Mouse (Mus musculus): ENCODE measurements at regions not wholly inside any gene's neighbourhood (a gene's known extent, or its start where the extent isn't known, plus 50 kb on each side); places are given as distances from the start of the nearest gene placed in this dataset.

DNA sequence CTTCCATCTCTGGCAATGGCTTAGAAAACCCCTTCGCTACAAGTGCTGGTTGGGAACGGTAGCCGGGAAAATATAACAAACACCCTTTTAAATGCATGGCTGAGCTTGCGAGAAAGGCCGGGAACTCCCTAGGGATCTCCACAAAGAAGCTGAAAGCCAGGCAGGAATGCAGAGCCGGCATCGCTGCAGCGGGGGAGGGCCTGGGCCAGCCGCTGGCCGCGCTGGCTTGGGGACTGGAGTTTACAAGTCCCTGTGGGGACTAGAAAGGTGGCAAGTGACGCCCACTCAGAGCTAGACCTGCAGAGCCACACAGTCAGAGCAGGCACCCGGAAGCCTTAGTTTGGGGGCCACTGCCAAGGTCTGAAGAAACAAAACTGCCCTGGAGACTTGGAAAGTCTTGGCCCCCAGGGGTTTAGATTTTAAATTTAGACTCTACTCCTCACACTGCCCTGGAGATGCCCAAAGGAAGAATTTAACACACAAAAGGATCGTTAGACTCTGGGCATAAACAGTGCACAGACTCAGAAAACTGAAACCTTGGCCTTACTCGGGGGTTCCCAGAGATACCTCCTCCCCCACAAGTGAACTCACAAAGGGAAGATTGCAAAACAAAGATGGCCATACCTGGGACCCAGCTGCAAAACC lies 59.4 kb downstream of the 1700001O22Rik start:
- 3% methylated on average over 15 of the region's 15 CpGs for WGBS
- H3K4me3 ChIP-seq: peak overlapping the region; percentile 20

DNA sequence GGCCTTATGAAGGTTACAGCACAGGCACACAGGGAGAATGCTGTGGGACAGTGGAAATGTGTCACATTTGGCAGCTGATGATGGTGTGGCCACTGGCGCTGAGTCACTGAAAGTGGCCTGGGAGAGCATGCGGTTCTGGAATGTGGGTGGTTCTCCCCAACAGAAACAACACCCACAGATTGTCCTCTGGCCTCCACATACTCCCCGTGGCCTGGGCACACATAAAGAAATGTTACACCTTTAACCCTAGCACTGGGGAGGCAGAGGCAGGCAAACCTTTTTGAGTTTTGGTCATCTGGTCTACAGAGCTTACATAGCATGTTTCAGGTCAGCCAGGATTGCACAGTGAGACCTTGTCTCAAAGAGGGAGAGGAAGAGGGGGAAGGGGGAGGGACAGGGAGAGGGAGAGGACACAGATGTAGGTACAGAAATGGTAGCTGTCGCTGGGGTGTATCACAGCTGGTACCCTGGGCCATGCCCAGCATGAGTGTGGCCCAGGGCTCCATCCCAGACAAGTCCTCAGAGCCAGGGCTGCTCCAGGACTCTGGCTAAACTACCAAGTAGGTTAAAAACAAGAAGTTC lies 60.1 kb downstream of the 1700001O22Rik start:
- Histone ChIP-seq H3K4me3 (peak overlapping the region; percentile 20), H3K9me3 (no peaks in the 10 kb centered on the region), H3K27ac (peak overlapping the region; percentile 96), H3K4me1 (replicated peaks) (peaks cover 28% of the 10 kb centered on the region), H3K27me3 (ENCODE audit: insufficient read depth, poor library complexity, severe bottlenecking) (no peaks in the 10 kb centered on the region), H3K36me3 (0 out of 2 replicates have a peak, but pooled peaks cover 5% of the 10 kb centered on the region)
- WGBS: 20% methylated on average over 4 of the region's 4 CpGs
- DNase-seq (ENCODE audit: low spot score): peak; percentile 35

More for the DNA sequence above, 59.4 kb downstream of the 1700001O22Rik start:
- peaks cover 29% of the 10 kb centered on the region for H3K4me1 ChIP-seq (replicated peaks)
- no peaks in the 10 kb centered on the region for H3K27me3 ChIP-seq (ENCODE audit: insufficient read depth, poor library complexity, severe bottlenecking)
- H3K9me3 ChIP-seq: no peaks in the 10 kb centered on the region
- peak; percentile 85 for DNase-seq (ENCODE audit: low spot score)
- H3K27ac ChIP-seq: peak overlapping the region; percentile 96
- 0 out of 2 replicates have a peak, but pooled peaks cover 5% of the 10 kb centered on the region for H3K36me3 ChIP-seq

DNA sequence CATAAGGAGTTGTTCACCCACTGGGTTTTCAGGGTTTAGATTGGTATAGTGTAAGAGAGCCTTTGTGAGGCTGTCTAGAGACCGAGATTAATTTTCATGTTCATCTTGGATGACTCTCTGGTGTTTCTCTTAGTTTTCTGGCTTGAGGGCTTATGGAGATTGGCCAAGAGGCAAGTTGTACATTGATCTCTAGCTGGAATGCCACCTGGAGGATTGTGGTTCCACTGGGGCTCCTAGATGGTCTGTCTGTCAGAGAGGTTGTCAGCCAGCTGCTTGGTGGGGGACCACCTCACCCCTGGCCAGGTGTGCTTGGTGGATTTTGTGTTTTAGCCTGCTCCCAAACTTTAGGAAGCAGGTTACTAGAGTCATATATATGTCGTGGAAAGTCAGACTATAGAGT lies 62.0 kb downstream of the 1700001O22Rik start:
- H3K9me3 ChIP-seq: no peaks in the 10 kb centered on the region
- 0 out of 2 replicates have a peak overlapping the region, but pooled peaks have one; percentile 96 for H3K27ac ChIP-seq
- 0 out of 2 replicates have a peak, but pooled peaks cover 5% of the 10 kb centered on the region for H3K36me3 ChIP-seq
- WGBS: 92% methylated on average over 2 of the region's 2 CpGs
- peaks cover 40% of the 10 kb centered on the region for H3K4me1 ChIP-seq (replicated peaks)
- no peak overlapping the region for H3K4me3 ChIP-seq
- no peaks in the 10 kb centered on the region for H3K27me3 ChIP-seq (ENCODE audit: insufficient read depth, poor library complexity, severe bottlenecking)
- no peak for DNase-seq (ENCODE audit: low spot score)

DNA sequence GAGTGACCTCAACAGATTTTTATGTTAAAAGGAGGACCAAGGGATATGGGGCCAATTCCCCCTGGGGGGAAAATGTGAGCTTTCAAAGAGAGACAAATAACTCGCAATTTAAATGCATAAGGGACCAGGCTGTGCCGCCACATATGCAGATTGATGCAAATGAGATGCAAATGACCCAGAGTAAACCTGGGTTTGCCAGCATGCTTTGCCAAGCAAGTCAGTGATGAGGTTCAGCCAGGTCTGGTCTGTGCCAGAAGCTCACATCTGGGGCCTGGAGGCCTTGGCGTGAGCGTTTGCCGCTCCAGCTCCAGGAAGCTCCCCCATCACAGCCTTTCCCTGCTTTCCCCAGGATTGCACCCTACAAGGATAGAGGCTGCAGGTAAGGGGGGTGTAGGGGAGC lies 65.7 kb downstream of the 1700001O22Rik start:
- no peaks in the 10 kb centered on the region for H3K9me3 ChIP-seq
- H3K36me3 ChIP-seq: no peaks in the 10 kb centered on the region
- peak overlapping the region; percentile 56; the same call in 1 of the 2 replicates for H3K27ac ChIP-seq
- DNase-seq (ENCODE audit: low spot score): no peak
- WGBS: 65% methylated on average over 5 of the region's 5 CpGs
- no peak overlapping the region for H3K4me3 ChIP-seq
- H3K27me3 ChIP-seq (ENCODE audit: insufficient read depth, poor library complexity, severe bottlenecking): no peaks in the 10 kb centered on the region
- peaks cover 32% of the 10 kb centered on the region for H3K4me1 ChIP-seq (replicated peaks)

DNA sequence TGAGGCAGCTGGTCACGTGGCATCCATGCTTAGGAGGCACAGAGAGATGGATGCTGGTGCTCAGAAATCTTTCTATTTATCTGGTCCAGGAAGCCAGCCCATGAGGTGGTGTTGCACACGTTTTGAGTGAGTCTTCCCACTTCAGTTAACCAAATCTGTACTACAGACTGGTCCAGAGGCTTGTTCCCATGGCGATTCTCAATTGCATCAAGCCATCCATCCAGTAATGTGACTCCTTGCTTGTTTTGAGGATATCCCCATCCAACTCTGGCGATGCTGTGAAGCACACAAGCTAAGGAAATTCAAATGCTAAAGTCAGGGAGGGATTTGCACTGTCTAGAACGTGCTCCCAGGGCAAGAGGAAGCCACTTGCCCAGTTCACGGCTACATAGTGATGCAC lies 66.8 kb downstream of the 1700001O22Rik start:
- no peak for DNase-seq (ENCODE audit: low spot score)
- Histone ChIP-seq H3K27ac (peak overlapping the region; percentile 70), H3K9me3 (peaks cover 4% of the 10 kb centered on the region; the same call in 1 of the 2 replicates), H3K27me3 (ENCODE audit: insufficient read depth, poor library complexity, severe bottlenecking) (no peaks in the 10 kb centered on the region), H3K4me3 (no peak overlapping the region), H3K4me1 (replicated peaks) (peaks cover 27% of the 10 kb centered on the region), H3K36me3 (0 out of 2 replicates have a peak, but pooled peaks cover 3% of the 10 kb centered on the region)
- WGBS: 63% methylated on average over 6 of the region's 6 CpGs

DNA sequence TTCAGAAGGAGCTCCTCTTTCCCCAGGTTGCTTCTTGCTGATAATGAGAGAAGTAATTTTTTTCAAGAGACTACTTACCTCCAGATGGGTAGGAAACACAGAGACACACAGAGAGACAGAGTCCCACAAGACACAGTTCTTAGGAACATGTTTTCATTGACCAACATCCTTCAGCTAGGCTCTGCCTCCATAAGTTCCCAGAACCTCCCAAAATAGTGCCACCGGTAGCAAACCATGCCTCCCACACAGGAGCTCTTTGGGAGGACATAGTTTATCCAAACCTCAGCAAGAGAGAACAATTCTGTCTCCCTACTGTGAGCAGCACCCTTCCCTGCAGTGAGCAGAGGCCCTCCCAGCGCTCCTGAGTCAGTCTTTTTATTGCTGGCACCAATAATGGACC lies 67.2 kb downstream of the 1700001O22Rik start:
- Histone ChIP-seq H3K4me1 (replicated peaks) (peaks cover 27% of the 10 kb centered on the region), H3K9me3 (peaks cover 7% of the 10 kb centered on the region; the same call in 1 of the 2 replicates), H3K4me3 (no peak overlapping the region), H3K36me3 (0 out of 2 replicates have a peak, but pooled peaks cover 5% of the 10 kb centered on the region), H3K27me3 (ENCODE audit: insufficient read depth, poor library complexity, severe bottlenecking) (no peaks in the 10 kb centered on the region), H3K27ac (peak overlapping the region; percentile 70)
- WGBS: 45% methylated on average over 2 of the region's 2 CpGs
- DNase-seq (ENCODE audit: low spot score): no peak

DNA sequence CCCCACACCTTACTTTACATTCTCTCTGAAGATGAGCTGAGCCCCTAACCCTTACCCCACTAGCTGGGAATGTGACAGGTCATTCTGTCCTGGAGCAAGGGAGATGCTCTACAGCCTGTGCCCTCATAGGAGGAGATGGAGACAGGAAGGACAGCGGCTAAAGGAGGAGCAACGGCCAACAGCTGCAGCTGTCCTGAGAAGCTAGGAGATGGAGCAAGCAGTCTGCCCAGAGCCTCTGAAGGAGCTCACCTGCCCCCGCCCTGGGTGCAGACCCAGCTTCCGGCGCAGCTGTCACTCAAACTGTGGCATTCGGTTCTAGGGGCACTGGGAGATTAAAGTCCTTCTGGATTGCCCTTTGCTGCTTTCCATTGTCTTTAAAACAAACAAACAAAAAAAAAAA lies 69.6 kb downstream of the 1700001O22Rik start:
- Histone ChIP-seq H3K4me1 (replicated peaks) (peaks cover 31% of the 10 kb centered on the region), H3K9me3 (peaks cover 7% of the 10 kb centered on the region; the same call in 1 of the 2 replicates), H3K27me3 (ENCODE audit: insufficient read depth, poor library complexity, severe bottlenecking) (no peaks in the 10 kb centered on the region), H3K36me3 (0 out of 2 replicates have a peak, but pooled peaks cover 5% of the 10 kb centered on the region), H3K4me3 (no peak overlapping the region), H3K27ac (peak overlapping the region; percentile 78)
- 23% methylated on average over 6 of the region's 6 CpGs for WGBS
- DNase-seq (ENCODE audit: low spot score): no peak

DNA sequence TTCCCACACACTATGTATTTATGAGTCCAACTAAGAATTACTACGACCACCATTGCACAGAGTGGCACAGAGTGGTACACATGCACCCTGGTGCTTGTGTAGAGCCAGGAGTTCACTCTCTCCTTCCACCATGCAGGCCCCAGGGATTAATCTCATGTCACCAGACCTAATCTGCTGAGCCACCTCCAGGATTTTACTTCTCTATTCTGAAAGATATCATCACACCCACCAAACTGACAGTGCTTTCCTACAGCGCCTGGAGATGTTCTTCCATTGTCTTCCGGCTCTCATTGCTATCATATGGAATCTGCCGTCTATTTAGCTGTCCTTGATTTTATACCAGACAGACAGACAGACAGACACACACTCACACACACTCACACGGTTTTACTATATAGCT lies 71.6 kb downstream of the 1700001O22Rik start:
- H3K27me3 ChIP-seq (ENCODE audit: insufficient read depth, poor library complexity, severe bottlenecking): no peaks in the 10 kb centered on the region
- H3K4me1 ChIP-seq (replicated peaks): peaks cover 23% of the 10 kb centered on the region
- H3K4me3 ChIP-seq: no peak overlapping the region
- WGBS: 94% methylated on average over 5 of the region's 5 CpGs
- H3K9me3 ChIP-seq: peaks cover 7% of the 10 kb centered on the region; the same call in 1 of the 2 replicates
- DNase-seq (ENCODE audit: low spot score): no peak
- no peak overlapping the region for H3K27ac ChIP-seq
- 0 out of 2 replicates have a peak, but pooled peaks cover 5% of the 10 kb centered on the region for H3K36me3 ChIP-seq

DNA sequence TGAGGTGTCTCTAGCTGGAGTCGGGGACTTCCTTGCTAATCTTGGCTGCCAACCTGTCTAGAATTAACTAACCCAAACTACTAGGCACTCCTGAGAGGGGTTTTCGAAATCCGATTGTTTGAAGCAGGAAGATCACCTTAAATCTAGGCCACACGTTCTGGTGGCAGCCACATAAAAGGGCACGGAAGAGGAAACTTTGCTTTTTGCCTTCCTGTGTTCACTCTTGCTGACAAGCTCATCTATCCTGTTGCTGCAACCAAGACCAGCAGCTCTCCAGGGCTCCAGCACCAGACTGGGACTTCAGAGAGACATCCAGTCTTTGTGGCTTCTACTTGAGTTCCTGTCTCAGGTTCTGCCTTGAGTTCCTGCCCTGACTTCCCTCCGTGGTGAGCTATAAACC lies 75.5 kb downstream of the 1700001O22Rik start:
- Histone ChIP-seq H3K27me3 (ENCODE audit: insufficient read depth, poor library complexity, severe bottlenecking) (no peaks in the 10 kb centered on the region), H3K4me1 (replicated peaks) (peaks cover 44% of the 10 kb centered on the region), H3K4me3 (no peak overlapping the region), H3K27ac (no peak overlapping the region), H3K9me3 (peaks cover 7% of the 10 kb centered on the region; the same call in 1 of the 2 replicates), H3K36me3 (0 out of 2 replicates have a peak, but pooled peaks cover 5% of the 10 kb centered on the region)
- 92% methylated on average over 6 of the region's 6 CpGs for WGBS
- DNase-seq (ENCODE audit: low spot score): no peak

DNA sequence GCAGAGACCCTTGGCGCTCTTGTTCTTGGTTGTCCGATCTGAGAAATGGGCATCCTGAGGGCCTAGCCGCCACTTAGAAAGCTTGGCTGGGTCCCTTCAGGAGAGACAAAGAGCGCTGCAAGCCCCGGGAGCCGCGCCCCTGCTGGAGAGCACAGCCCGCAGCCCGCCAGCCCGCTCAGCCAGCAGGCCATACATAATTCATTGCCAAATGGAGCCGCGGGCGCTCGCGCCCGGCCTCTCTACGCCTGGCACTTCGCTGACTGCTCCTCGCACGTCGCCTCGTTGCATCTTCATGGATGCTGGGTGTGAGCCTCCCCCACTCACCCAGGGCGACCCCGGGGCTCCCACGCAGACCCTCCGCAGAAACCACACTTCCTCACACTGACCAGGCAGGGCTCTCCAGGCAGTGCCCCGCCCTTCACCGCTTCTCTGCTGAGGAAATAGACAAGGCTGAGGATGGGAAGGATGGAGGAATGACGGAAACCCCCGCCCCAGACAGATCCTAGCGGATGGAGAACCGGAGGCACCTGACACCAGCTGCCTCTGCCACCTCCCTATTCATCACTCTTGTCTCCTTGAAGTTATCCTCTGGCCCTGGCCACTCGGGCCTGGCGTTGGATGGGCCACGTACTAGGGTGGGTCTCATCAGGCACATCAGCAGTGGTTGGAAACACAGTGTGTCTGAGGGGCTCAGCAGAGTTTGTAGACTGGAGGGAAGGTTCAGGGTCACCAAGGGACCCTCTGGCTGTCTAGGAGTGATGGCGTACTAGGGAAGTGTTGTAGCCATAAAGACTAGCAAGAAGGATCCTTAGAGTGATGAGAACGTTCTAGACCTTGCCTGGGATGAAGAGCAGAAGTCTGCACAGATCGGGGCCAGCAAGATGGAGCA lies 77.6 kb downstream of the 1700001O22Rik start:
- DNase-seq (ENCODE audit: low spot score): peak; percentile 87
- no peaks in the 10 kb centered on the region for H3K27me3 ChIP-seq (ENCODE audit: insufficient read depth, poor library complexity, severe bottlenecking)
- peak overlapping the region; percentile 45 for H3K4me3 ChIP-seq
- H3K36me3 ChIP-seq: no peaks in the 10 kb centered on the region
- peaks cover 65% of the 10 kb centered on the region for H3K4me1 ChIP-seq (replicated peaks)
- H3K27ac ChIP-seq: peak overlapping the region; percentile 100
- 15% methylated on average over 38 of the region's 38 CpGs for WGBS
- no peaks in the 10 kb centered on the region for H3K9me3 ChIP-seq

DNA sequence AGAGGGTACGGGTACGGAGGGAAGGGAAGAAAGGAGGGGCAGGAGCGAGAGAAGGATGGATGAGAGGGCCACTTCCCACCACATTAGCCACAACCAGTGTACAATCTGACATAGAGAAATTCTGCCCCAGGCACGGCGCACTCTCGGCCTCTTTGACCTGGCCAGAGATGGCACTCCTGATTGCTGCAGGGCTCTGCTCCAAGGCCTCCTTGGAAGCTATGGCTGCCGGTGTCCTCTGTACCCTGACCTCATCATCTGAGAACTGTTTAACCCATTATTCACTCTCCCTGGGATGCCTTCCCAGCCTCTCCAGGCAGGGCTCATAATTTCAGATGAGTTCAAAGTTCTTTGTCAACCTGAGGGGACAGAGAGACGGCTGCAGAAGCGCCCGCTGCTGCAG lies 78.3 kb downstream of the 1700001O22Rik start:
- 32% methylated on average over 10 of the region's 10 CpGs for WGBS
- H3K27ac ChIP-seq: peak overlapping the region; percentile 100
- no peaks in the 10 kb centered on the region for H3K36me3 ChIP-seq
- H3K4me1 ChIP-seq (replicated peaks): peaks cover 71% of the 10 kb centered on the region
- H3K9me3 ChIP-seq: no peaks in the 10 kb centered on the region
- no peak for DNase-seq (ENCODE audit: low spot score)
- no peaks in the 10 kb centered on the region for H3K27me3 ChIP-seq (ENCODE audit: insufficient read depth, poor library complexity, severe bottlenecking)
- H3K4me3 ChIP-seq: peak overlapping the region; percentile 45

DNA sequence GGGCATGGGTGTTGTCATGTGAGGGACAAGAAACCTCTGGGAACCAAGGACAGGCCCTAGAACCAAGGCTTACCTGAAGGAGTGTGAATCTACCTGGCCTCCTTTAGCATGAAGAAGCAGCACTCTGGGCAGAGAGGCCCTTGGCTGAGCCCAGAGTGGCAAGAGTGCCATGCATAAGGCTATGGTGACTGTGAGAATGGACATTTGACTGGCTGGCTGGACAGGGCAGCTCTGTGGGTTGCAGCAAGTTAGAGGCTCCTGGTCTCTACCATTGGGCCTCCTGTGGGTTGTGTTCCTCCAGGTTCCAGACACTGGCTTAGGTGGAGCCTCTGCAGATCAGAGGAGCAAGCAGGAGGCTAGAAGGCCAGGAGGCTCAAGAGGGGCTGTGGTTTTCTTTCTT lies 78.9 kb downstream of the 1700001O22Rik start:
- H3K27ac ChIP-seq: peak overlapping the region; percentile 100
- H3K4me1 ChIP-seq (replicated peaks): peaks cover 74% of the 10 kb centered on the region
- no peaks in the 10 kb centered on the region for H3K27me3 ChIP-seq (ENCODE audit: insufficient read depth, poor library complexity, severe bottlenecking)
- no peaks in the 10 kb centered on the region for H3K9me3 ChIP-seq
- DNase-seq (ENCODE audit: low spot score): no peak
- no peaks in the 10 kb centered on the region for H3K36me3 ChIP-seq
- no peak overlapping the region for H3K4me3 ChIP-seq
